Mouse (Mus musculus): ENCODE results near the gene Eipr1. TPM values are rescaled to one million over a fixed set of nuclear protein-coding genes. Genes with fewer than 3 reads are reported as not detected.

The Eipr1 gene
- polyA plus RNA-seq, 1 experiment, result 31.4 TPM

- TF ChIP-seq GATA1 (IDR thresholded peaks at IDR 0.05; ENCODE audit: low read length), result no peak
These were observed 48.8 kb downstream of the Eipr1 start for GRCm38 (mm10) chr12:28800423-28800822.

GRCm38 (mm10) chr12:28800891-28801290 lies 49.3 kb downstream of the Eipr1 start:
- no peak for TF ChIP-seq GATA1 (IDR thresholded peaks at IDR 0.05; ENCODE audit: low read length)

GRCm38 (mm10) chr12:28801731-28802130 lies 50.1 kb downstream of the Eipr1 start:
- TF ChIP-seq GATA1 (IDR thresholded peaks at IDR 0.05; ENCODE audit: low read length), result no peak

GRCm38 (mm10) chr12:28803043-28803442 lies 51.4 kb downstream of the Eipr1 start:
- no peak for TF ChIP-seq GATA1 (IDR thresholded peaks at IDR 0.05; ENCODE audit: low read length)

- peak; percentile 96 for TF ChIP-seq GATA1 (IDR thresholded peaks at IDR 0.05; ENCODE audit: low read length)
These were observed 53.2 kb downstream of the Eipr1 start for GRCm38 (mm10) chr12:28804558-28805481.

- no peak for TF ChIP-seq GATA1 (IDR thresholded peaks at IDR 0.05; ENCODE audit: low read length)
These were observed 57.3 kb downstream of the Eipr1 start for GRCm38 (mm10) chr12:28808786-28809375.

GRCm38 (mm10) chr12:28809756-28810337 lies 58.2 kb downstream of the Eipr1 start:
- no peak for TF ChIP-seq GATA1 (IDR thresholded peaks at IDR 0.05; ENCODE audit: low read length)

- TF ChIP-seq GATA1 (IDR thresholded peaks at IDR 0.05; ENCODE audit: low read length), result no peak
These were observed 65.3 kb downstream of the Eipr1 start for GRCm38 (mm10) chr12:28816681-28817426.

- TF ChIP-seq GATA1 (IDR thresholded peaks at IDR 0.05; ENCODE audit: low read length), result no peak
These were observed 65.8 kb downstream of the Eipr1 start for GRCm38 (mm10) chr12:28817427-28817752.

- no peak for TF ChIP-seq GATA1 (IDR thresholded peaks at IDR 0.05; ENCODE audit: low read length)
These were observed 66.3 kb downstream of the Eipr1 start for GRCm38 (mm10) chr12:28817891-28818290.

GRCm38 (mm10) chr12:28823518-28823917 lies 71.9 kb downstream of the Eipr1 start:
- TF ChIP-seq GATA1 (IDR thresholded peaks at IDR 0.05; ENCODE audit: low read length), result no peak

- TF ChIP-seq GATA1 (IDR thresholded peaks at IDR 0.05; ENCODE audit: low read length), result no peak
These were observed 77.9 kb downstream of the Eipr1 start for GRCm38 (mm10) chr12:28829502-28829901.

- no peak for TF ChIP-seq GATA1 (IDR thresholded peaks at IDR 0.05; ENCODE audit: low read length)
These were observed 78.9 kb downstream of the Eipr1 start for GRCm38 (mm10) chr12:28830471-28830870.

GRCm38 (mm10) chr12:28831066-28831733 lies 79.6 kb downstream of the Eipr1 start:
- TF ChIP-seq GATA1 (IDR thresholded peaks at IDR 0.05; ENCODE audit: low read length), result no peak

- no peak for TF ChIP-seq GATA1 (IDR thresholded peaks at IDR 0.05; ENCODE audit: low read length)
These were observed 82.7 kb downstream of the Eipr1 start for GRCm38 (mm10) chr12:28834266-28834665.

Data from G1E-ER4 (cell line).